Mouse (Mus musculus) megakaryocyte, embryonic 14.5 days (primary cell): ENCODE results near the gene Slc30a3.

Source experiments
- FLI1 ChIP-seq: IDR thresholded peaks from 2 replicates; pipeline ENCODE4 v1.6.1; 2012; ENCODE audit warnings: low read length, inconsistent platforms, mixed read lengths
- GATA1 ChIP-seq: IDR thresholded peaks from 3 replicates; pipeline ENCODE4 v1.6.1; 2012; ENCODE audit warnings: mixed read lengths, low read length, inconsistent platforms, borderline replicate concordance

DNA sequence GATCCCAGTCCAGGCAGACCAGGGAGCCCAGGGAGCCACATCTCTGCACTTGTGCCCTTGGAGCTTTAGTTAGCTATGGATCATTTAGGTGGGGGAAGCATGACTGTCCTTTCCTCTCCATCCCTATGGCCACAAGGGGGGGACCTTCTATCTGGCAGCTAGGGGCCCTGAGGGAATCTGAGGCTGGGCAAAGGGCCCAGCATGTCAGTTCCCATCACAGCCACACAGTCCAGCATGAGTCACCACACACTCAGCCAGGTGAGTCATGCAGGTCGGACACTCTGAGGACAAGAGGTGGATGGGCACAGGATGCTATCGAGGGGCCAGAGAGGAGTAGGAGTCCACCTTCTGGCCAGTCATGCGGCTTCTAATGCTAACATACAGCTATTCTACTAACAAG, 43.7 kb upstream of the Slc30a3 start:
- TF ChIP-seq GATA1 (no peak), FLI1 (no peak)
